Mouse (Mus musculus) heart, adult 10 weeks (tissue): Measurements from ENCODE around the gene Olfr530. TPM values are rescaled to one million over a fixed set of nuclear protein-coding genes. Genes with fewer than 3 reads are reported as not detected.

Source experiments
- polyA plus RNA-seq: library from polyadenylated mRNA; stranded (reverse); fragments of 350-450 nt; fragmentation: Illumina TruSeq; extraction: RNeasy Lipid Tissue Mini Kit (QIAGEN cat#74804); gene quantifications from one replicate; pipeline ENCODE4 v1.2.3, GENCODE M21; 2014; ENCODE audit warnings: low read depth, low replicate concordance

Olfr530 gene
- not detected for polyA plus RNA-seq

DNA sequence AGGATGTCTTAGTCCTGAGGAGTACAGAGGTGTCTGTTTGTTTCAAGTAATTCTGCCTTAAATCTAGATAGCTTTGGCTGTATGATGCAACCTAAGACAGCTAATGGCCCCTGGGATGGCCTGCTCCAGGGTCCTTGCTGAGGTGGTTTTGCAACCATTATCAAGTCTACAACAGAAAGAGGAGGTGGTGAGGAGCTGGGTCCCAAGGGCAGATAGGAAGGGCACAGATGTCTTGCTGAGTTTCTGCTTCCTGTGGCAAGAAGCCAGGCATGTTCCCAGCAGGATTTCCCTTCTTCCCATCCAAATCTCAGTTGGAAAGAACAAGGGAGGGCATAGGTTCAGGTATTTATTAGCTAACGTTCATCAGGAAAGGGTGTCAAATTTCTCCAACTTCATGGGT lies at the start of gene Olfr530:
Olfr530 (minus strand) TSS at position 101 of the 400 bp plus-strand sequence.

DNA sequence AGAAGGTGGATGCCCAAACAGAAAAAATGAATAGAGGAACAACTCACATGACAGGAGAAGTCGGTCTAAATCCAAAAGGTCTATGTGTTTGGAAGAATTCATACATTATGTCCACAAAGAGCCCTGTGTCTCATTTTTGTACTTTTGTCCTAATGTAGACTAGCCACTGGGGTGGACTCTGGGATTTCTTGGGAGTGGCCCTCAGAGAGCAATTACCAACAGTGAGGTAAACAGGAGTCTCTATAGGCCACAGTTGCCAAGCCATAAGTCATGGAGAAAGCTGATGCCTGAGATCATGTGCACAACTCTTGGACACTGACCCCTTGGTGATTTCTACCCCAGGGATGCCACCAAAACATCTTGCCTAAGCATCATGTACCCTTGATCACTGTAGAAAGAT lies 45.4 kb upstream of the Olfr530 start, which contains the start of gene Olfr532:
Olfr532 (minus strand) TSS at position 101 of the 400 bp plus-strand sequence.

DNA sequence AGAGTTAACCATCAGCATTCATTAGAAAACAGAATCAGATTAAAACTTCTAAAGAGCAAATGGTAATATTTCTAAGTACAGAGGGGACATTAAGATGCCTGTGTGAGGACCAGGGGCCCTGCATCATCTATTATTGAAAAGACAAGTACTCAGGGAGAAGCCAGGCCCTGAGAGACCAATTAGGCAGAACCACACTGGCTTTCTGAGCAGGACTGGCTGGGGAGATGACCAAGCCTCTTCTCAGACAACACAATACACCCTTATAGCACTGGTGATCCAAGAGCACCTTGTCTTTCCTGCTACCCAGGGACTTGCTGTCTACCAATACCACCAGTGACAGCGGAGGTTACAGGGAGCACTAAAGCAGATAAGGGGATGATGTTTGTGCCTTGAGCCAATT lies 26.7 kb upstream of the Olfr530 start, which contains the start of gene Olfr531:
Olfr531 (minus strand) TSS at position 101 of the 400 bp plus-strand sequence.

DNA sequence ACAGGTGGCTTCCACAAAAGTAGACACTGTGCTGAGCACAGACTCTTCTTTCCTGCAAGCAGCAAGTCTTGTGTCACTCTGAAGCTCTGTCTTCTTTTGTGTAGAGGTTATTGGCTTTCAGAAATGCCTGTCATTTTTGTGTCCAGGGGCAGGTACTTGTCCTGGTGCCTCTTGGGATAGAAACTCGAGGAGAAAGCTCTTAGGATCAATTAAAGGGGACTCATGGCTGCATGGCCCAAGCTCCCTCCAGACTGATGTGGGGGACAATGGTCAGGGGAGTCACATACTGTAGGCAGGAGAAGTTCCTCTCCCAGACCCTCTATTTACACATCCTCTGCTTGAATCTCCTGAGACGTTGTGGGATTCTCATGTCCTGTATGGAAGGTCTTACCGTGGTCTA lies 14.6 kb downstream of the Olfr530 start, which contains the start of gene Olfr60:
Olfr60 (minus strand) TSS at position 101 of the 400 bp plus-strand sequence.

DNA sequence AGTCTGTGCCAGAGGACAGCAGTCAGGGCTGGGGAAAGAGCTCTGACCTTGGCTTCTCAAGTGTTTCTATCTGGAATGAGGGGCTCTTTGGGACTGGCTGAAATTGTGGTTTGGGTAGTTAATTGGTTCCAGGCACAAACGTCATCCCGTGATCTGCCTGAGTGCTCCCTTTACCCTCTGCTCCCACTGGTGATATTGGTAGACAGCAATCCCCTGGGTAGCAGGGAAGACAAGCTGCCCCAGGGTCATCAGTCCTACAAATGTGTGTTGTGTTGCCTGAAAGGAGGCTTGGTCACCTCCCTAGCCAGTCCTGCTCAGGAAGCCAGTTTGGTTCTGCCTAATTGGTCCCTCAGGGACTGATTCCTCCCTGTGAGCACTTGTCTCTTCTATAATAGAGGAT lies 42.4 kb downstream of the Olfr530 start, which contains the start of gene Olfr527:
Olfr527 (plus strand) TSS at position 301 of the 400 bp plus-strand sequence.

Other genes starting within 250 kb of the Olfr530 start
- 41.4 TPM for gene Mtg1, start 238.8 kb downstream of the Olfr530 start, polyA plus RNA-seq
- gene Sprn, start 221.5 kb downstream of the Olfr530 start, polyA plus RNA-seq, result 0.63 TPM
- gene Olfr522, start 211.6 kb downstream of the Olfr530 start, polyA plus RNA-seq, result not detected
- gene Olfr523, start 203.1 kb downstream of the Olfr530 start, polyA plus RNA-seq, result not detected
- gene Olfr524, start 170.4 kb downstream of the Olfr530 start, polyA plus RNA-seq, result not detected
- 0.13 TPM for gene Cd163l1, start 158.1 kb downstream of the Olfr530 start, polyA plus RNA-seq
- not detected for gene 5830411N06Rik, start 129.0 kb downstream of the Olfr530 start, polyA plus RNA-seq
- gene Olfr525, start 55.5 kb downstream of the Olfr530 start, polyA plus RNA-seq, result not detected
- gene Olfr527, start 42.3 kb downstream of the Olfr530 start, polyA plus RNA-seq, result not detected
- not detected for gene Olfr60, start 14.7 kb downstream of the Olfr530 start, polyA plus RNA-seq
- not detected for gene Olfr531, start 26.6 kb upstream of the Olfr530 start, polyA plus RNA-seq
- gene Olfr532, start 45.3 kb upstream of the Olfr530 start, polyA plus RNA-seq, result not detected
- gene Olfr533, start 87.0 kb upstream of the Olfr530 start, polyA plus RNA-seq, result not detected
- gene Olfr535, start 107.9 kb upstream of the Olfr530 start, polyA plus RNA-seq, result not detected
- gene Olfr536, start 131.1 kb upstream of the Olfr530 start, polyA plus RNA-seq, result not detected
- gene Olfr538, start 191.6 kb upstream of the Olfr530 start, polyA plus RNA-seq, result not detected
- not detected for gene Olfr46, start 224.9 kb upstream of the Olfr530 start, polyA plus RNA-seq